Mouse (Mus musculus) Muller cell, postnatal 12 days (primary cell): ENCODE measurements at regions not wholly inside any gene's neighbourhood (a gene's known extent, or its start where the extent isn't known, plus 50 kb on each side); places are given as distances from the start of the nearest gene placed in this dataset.
A peak's percentile ranks its signal among the peaks of the same experiment; 100 is the strongest.

Source experiments
- DNase-seq: peaks from one replicate; pipeline ENCODE4 v3.0.0-alpha.2; 2015; ENCODE audit errors: inconsistent ontology term

- DNase-seq: no peak
Measured at GRCm38 (mm10) chr9:102449366-102449765, 56.2 kb upstream of the Ky start.

- no peak for DNase-seq
Measured at GRCm38 (mm10) chr9:102446066-102446465, 59.5 kb upstream of the Ky start.

- no peak for DNase-seq
Measured at GRCm38 (mm10) chr9:102442198-102442842, 63.2 kb upstream of the Ky start.

- DNase-seq: no peak
Measured at GRCm38 (mm10) chr9:102437641-102438040, 67.9 kb upstream of the Ky start.

GRCm38 (mm10) chr9:102436378-102436777 lies 69.2 kb upstream of the Ky start:
- DNase-seq: no peak

GRCm38 (mm10) chr9:102428031-102428430 lies 73.5 kb upstream of the Ephb1 start:
- DNase-seq: no peak

GRCm38 (mm10) chr9:102424672-102425345 lies 70.3 kb upstream of the Ephb1 start:
- DNase-seq: no peak

- DNase-seq: peak; percentile 20
Measured at GRCm38 (mm10) chr9:102423919-102424671, 69.6 kb upstream of the Ephb1 start.

GRCm38 (mm10) chr9:102423465-102423918 lies 69.0 kb upstream of the Ephb1 start:
- DNase-seq: no peak

- no peak for DNase-seq
Measured at GRCm38 (mm10) chr9:102421826-102422225, 67.3 kb upstream of the Ephb1 start.

- DNase-seq: peak; percentile 41
Measured at GRCm38 (mm10) chr9:102420196-102420595, 65.7 kb upstream of the Ephb1 start.

- DNase-seq: no peak
Measured at GRCm38 (mm10) chr9:102413631-102414030, 59.1 kb upstream of the Ephb1 start.

- no peak for DNase-seq
Measured at GRCm38 (mm10) chr9:102410666-102411065, 56.2 kb upstream of the Ephb1 start.

- no peak for DNase-seq
Measured at GRCm38 (mm10) chr9:102406017-102406416, 51.5 kb upstream of the Ephb1 start.
